Mouse (Mus musculus): Measurements from ENCODE around the gene Ppil6. TPM values are rescaled to one million over a fixed set of nuclear protein-coding genes. Genes with fewer than 3 reads are reported as not detected.

Ppil6 gene
- polyA plus RNA-seq, 1 experiment from 2014 or later = 1.7 TPM

Other genes starting within 250 kb of the Ppil6 start
- gene Fig4, start 187.2 kb upstream of the Ppil6 start, polyA plus RNA-seq (2016; fragmentation: Nextera tagmentation; extraction: Ambion mirVana) = 16.3 and 21.3 TPM in 2 replicates
- gene Ak9, start 186.5 kb upstream of the Ppil6 start, polyA plus RNA-seq (2016; fragmentation: Nextera tagmentation; extraction: Ambion mirVana) = 0.04 TPM in 2 replicates
- 17.6 and 18.9 TPM in 2 replicates for gene Zbtb24, start 40.1 kb upstream of the Ppil6 start, polyA plus RNA-seq (2016; fragmentation: Nextera tagmentation; extraction: Ambion mirVana)
- 49.1 and 53.7 TPM in 2 replicates for gene Mical1, start 14.1 kb upstream of the Ppil6 start, polyA plus RNA-seq (2016; fragmentation: Nextera tagmentation; extraction: Ambion mirVana)
- gene Smpd2, start 70 bp upstream of the Ppil6 start, polyA plus RNA-seq (2016; fragmentation: Nextera tagmentation; extraction: Ambion mirVana) = 68.7 and 72.2 TPM in 2 replicates
- 98.5 and 108 TPM in 2 replicates for gene Cd164, start 29.0 kb downstream of the Ppil6 start, polyA plus RNA-seq (2016; fragmentation: Nextera tagmentation; extraction: Ambion mirVana)
- 0.32 and 0.34 TPM in 2 replicates for gene Ccdc162, start 226.2 kb downstream of the Ppil6 start, polyA plus RNA-seq (2016; fragmentation: Nextera tagmentation; extraction: Ambion mirVana)